Mouse (Mus musculus) midbrain, postnatal 0 days (tissue): ENCODE measurements around the gene Ly6g6e. TPM values are rescaled to one million over a fixed set of nuclear protein-coding genes. Genes with fewer than 3 reads are reported as not detected.
"Not testable (repeated sequence)": the region's sequence is repeated elsewhere in the genome, so short reads cannot be mapped to it uniquely, and the experiment has no call there.

Experiments used
- ATAC-seq: fragments of 200-750 bp; cut with Nextera tagmentation; 2 replicates; pipeline ENCODE4 v1.8.0; 2017; ENCODE audit warnings: moderate number of reproducible peaks, mild to moderate bottlenecking, moderate TSS enrichment, moderate library complexity; ENCODE audit not compliant: low FRiP score
- DNase-seq: peaks from one replicate; pipeline ENCODE4 v3.0.0-alpha.2; 2015; ENCODE audit warnings: low spot score
- H3K27ac ChIP-seq: fragments of 300-500 bp; sonication (generic); 2 replicates; pipeline ENCODE4 v1.5.1; 2014; ENCODE audit warnings: low read depth, mild to moderate bottlenecking, low read length, mixed read lengths
- H3K27me3 ChIP-seq: fragments of 300-500 bp; sonication (generic); 2 replicates; pipeline ENCODE4 v1.6.1; 2014; ENCODE audit warnings: low read length, control low read depth, mixed read lengths; ENCODE audit not compliant: insufficient read depth
- H3K36me3 ChIP-seq: fragments of 300-500 bp; sonication (generic); 2 replicates; pipeline ENCODE4 v1.6.1; 2014; ENCODE audit warnings: low read length, control low read depth, mixed read lengths; ENCODE audit not compliant: insufficient read depth
- H3K4me1 ChIP-seq: fragments of 300-500 bp; sonication (generic); 2 replicates; pipeline ENCODE4 v1.6.1; 2014; ENCODE audit warnings: mild to moderate bottlenecking, control low read depth, antibody characterized with exemption, low read length, mixed read lengths; ENCODE audit not compliant: insufficient read depth
- H3K4me2 ChIP-seq: fragments of 300-500 bp; sonication (generic); 2 replicates; pipeline ENCODE4 v1.6.1; 2014; ENCODE audit warnings: low read depth, mild to moderate bottlenecking, low read length, mixed read lengths; ENCODE audit not compliant: poor library complexity, severe bottlenecking
- H3K4me3 ChIP-seq: fragments of 300-500 bp; sonication (generic); 2 replicates; pipeline ENCODE4 v1.5.1; 2014; ENCODE audit warnings: low read depth, mild to moderate bottlenecking, low read length, moderate library complexity
- H3K9ac ChIP-seq: fragments of 300-500 bp; sonication (generic); replicated peaks from 2 replicates; pipeline ENCODE4 v1.6.1; 2014; ENCODE audit warnings: mild to moderate bottlenecking, low read length, moderate library complexity, mixed read lengths; ENCODE audit not compliant: poor library complexity, severe bottlenecking
- H3K9me3 ChIP-seq: fragments of 300-500 bp; sonication (generic); 2 replicates; pipeline ENCODE4 v1.6.1; 2016; ENCODE audit warnings: low read length, control low read depth
- CTCF ChIP-seq: IDR thresholded peaks from 2 replicates; pipeline ENCODE4 v1.5.1; 2016; ENCODE audit warnings: antibody characterized with exemption, mild to moderate bottlenecking
- whole genome bisulfite sequencing: fragments of 180-500 bp; shearing (Covaris S2); extraction: QIAGEN DNeasy Blood & Tissue Kit; methylation state at CpG from one replicate; pipeline ENCODE4 v1.1.7; 2014; 5-methylcytosine and 5-hydroxymethylcytosine counted together
- polyA plus RNA-seq: library from polyadenylated mRNA; unstranded; fragments of >200 nt; fragmentation: Nextera tagmentation; extraction: Ambion mirVana; gene quantifications from 2 replicates; pipeline ENCODE4 v1.2.1, GENCODE M21; 2015
- total RNA-seq: library from RNA; depleted of rRNA; stranded (reverse); fragments of >200 nt; gene quantifications from 2 replicates; pipeline ENCODE4 v1.2.3, GENCODE M21; 2014

Gene Ly6g6e
- total and polyA plus RNA-seq, 2 experiments from 2014 or later: not detected

GRCm38 (mm10) chr17:35111774-35112173 lies 35.1 kb downstream of the Ly6g6e start:
- no peaks in the 10 kb centered on the region for H3K9me3 ChIP-seq
- no peak for TF ChIP-seq CTCF
- no peaks in the 10 kb centered on the region for H3K4me1 ChIP-seq
- H3K4me3 ChIP-seq: no peak overlapping the region
- no peak overlapping the region for H3K27ac ChIP-seq
- WGBS: 72% methylated on average over 9 of the region's 9 CpGs
- ATAC-seq (no peak), DNase-seq (no peak)
- H3K36me3 ChIP-seq: peaks cover 24% of the 10 kb centered on the region
- H3K9ac ChIP-seq: no peak overlapping the region
- H3K4me2 ChIP-seq: no peak overlapping the region
- H3K27me3 ChIP-seq: no peaks in the 10 kb centered on the region

DNA sequence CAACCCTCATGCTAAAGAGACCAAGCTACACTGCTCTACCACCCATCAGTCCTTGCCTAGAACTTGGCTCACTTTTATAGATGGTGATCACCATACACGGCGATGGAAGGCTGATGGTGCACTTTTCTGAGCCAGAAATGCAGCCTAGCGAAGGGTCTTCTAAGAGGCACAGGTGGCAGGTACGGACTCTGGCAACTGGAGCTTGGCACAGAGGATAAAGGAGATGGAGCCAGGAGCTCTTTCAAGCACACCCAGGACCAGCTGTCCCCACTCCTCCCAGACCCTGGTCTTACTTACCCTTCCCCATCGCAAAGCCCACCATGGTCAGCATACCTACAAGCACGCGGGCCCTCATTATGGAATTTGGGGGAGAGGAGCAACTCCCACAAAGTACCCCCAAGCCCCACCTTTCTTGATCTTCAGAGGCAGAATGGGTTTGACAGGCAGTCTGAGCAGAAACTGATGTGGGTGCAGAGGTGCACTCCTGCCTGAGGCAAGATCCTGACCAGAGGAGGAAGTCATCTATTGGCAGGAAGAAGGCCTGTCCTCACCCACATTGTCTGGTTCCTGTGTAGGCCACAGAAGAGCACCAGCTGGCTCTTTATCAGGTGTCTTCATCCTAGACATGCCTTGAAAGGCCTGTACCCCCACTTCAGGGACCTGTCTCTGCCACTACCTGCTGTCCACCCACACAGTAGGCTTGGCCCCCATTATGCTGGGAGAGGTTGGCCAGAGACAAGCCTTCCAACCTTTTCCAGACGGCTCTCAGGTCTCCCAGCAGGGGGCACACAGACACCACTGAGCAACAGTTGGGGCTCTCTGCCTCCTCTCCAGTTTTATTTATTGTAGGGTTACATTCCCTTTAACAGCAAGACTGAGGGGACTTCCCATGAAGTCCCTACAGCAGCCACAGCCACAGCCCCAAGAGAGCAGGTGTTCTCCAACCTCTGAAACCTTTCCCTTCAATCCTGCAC lies 38.6 kb downstream of the Ly6g6e start, which contains the start of gene Ly6g5b:
Ly6g5b (minus strand) TSS at position 383 of the 974 bp plus-strand sequence.
- Histone ChIP-seq H3K9ac (no peak within 1 kb of the TSS), H3K27me3 (no peaks in the 10 kb centered on the region), H3K4me2 (no peak within 1 kb of the TSS), H3K4me1 (no peaks in the 10 kb centered on the region), H3K9me3 (no peaks in the 10 kb centered on the region), H3K36me3 (peaks cover 40% of the 10 kb centered on the region), H3K27ac (no peak within 1 kb of the TSS), H3K4me3 (no peak within 1 kb of the TSS)
- peak; percentile 47; the same call in 1 of the 2 replicates for TF ChIP-seq CTCF
- ATAC-seq (no peak), DNase-seq (no peak)
- 87% methylated on average over 8 of the region's 8 CpGs for WGBS

- WGBS: 0% methylated on average over 33 of the region's 33 CpGs
- no peaks in the 10 kb centered on the region for H3K27me3 ChIP-seq
- H3K36me3 ChIP-seq: peaks cover 30% of the 10 kb centered on the region
- DNase-seq (no peak), ATAC-seq (no peak)
- no peaks in the 10 kb centered on the region for H3K9me3 ChIP-seq
- H3K9ac ChIP-seq: peak overlapping the region; percentile 89
- H3K4me3 ChIP-seq: peak overlapping the region; percentile 92
- peak overlapping the region; percentile 60 for H3K27ac ChIP-seq
- no peak for TF ChIP-seq CTCF
- H3K4me2 ChIP-seq: peak overlapping the region; percentile 94
- H3K4me1 ChIP-seq: no peaks in the 10 kb centered on the region
Measured at GRCm38 (mm10) chr17:35120745-35121142, 44.0 kb downstream of the Ly6g6e start.

- no peaks in the 10 kb centered on the region for H3K27me3 ChIP-seq
- peak within 1 kb of the TSS; percentile 94 for H3K4me2 ChIP-seq
- peak within 1 kb of the TSS; percentile 92 for H3K4me3 ChIP-seq
- H3K4me1 ChIP-seq: no peaks in the 10 kb centered on the region
- peak within 1 kb of the TSS; percentile 92 for H3K27ac ChIP-seq
- peaks cover 25% of the 10 kb centered on the region for H3K36me3 ChIP-seq
- TF ChIP-seq CTCF: no peak
- peak within 1 kb of the TSS; percentile 89 for H3K9ac ChIP-seq
- DNase-seq (peak; percentile 100), ATAC-seq (peak; percentile 93)
- H3K9me3 ChIP-seq: no peaks in the 10 kb centered on the region
- WGBS: under 1% methylated on average over 50 of the region's 50 CpGs
Measured at GRCm38 (mm10) chr17:35121143-35121799, 44.6 kb downstream of the Ly6g6e start, which contains the start of gene Gpank1. Gene Gpank1, plus strand, starts transcription at chr17:35121455.

DNA sequence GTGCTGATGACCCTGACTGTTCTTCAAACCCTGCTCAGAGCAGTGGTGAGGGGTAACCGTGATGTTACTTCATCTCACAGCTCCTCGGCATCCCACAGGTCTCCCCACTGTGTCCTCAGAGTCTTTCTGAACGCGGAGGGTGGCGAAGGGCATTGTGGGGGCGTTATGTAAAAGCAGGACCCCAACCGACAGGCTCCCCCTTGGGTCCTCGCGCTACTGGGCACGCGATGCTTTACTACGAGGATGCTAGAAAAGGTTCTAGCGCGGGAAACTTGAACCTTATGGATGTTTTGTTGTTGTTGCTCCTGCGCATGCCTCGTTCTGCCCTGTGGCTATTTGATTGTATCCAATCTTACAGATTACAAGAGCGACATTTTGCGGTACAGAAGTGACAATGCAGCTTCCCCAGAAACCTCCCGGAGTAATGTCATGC lies 45.2 kb downstream of the Ly6g6e start, which contains the start of gene Csnk2b:
Csnk2b (minus strand) TSS at position 183 of the 433 bp plus-strand sequence.
- Histone ChIP-seq H3K9me3 (no peaks in the 10 kb centered on the region), H3K4me2 (peak within 1 kb of the TSS; percentile 94), H3K4me1 (peaks cover 4% of the 10 kb centered on the region; the same call in 1 of the 2 replicates), H3K36me3 (peaks cover 23% of the 10 kb centered on the region), H3K9ac (peak within 1 kb of the TSS; percentile 89), H3K27me3 (no peaks in the 10 kb centered on the region), H3K4me3 (peak within 1 kb of the TSS; percentile 92), H3K27ac (peak within 1 kb of the TSS; percentile 92)
- peak; percentile 60 for TF ChIP-seq CTCF
- ATAC-seq (peak; percentile 59), DNase-seq (peak; percentile 94)
- 0% methylated on average over 19 of the region's 19 CpGs for WGBS

- H3K36me3 ChIP-seq: peaks cover 13% of the 10 kb centered on the region
- not testable (repeated sequence) for DNase-seq
Measured at GRCm38 (mm10) chr17:35123287-35123686, 46.6 kb downstream of the Ly6g6e start.

GRCm38 (mm10) chr17:35124261-35124896 lies 47.7 kb downstream of the Ly6g6e start:
- 96% methylated on average over 12 of the region's 12 CpGs for WGBS
- not testable (repeated sequence) for H3K27me3 ChIP-seq, H3K4me2 ChIP-seq, H3K9me3 ChIP-seq, H3K36me3 ChIP-seq, H3K4me3 ChIP-seq, H3K9ac ChIP-seq, ATAC-seq, DNase-seq, H3K27ac ChIP-seq
- H3K4me1 ChIP-seq: peaks cover 13% of the 10 kb centered on the region

More at GRCm38 (mm10) chr17:35123287-35123686, 46.6 kb downstream of the Ly6g6e start:
- H3K4me2 ChIP-seq, H3K4me3 ChIP-seq, H3K9ac ChIP-seq, H3K9me3 ChIP-seq, H3K27me3 ChIP-seq, ATAC-seq, H3K27ac ChIP-seq: not testable (repeated sequence)
- whole genome bisulfite sequencing: 95% methylated on average over 9 of the region's 9 CpGs
- peaks cover 13% of the 10 kb centered on the region for H3K4me1 ChIP-seq
